Mouse (Mus musculus): ENCODE data around the gene Catsper4.

The Catsper4 gene

GRCm38 (mm10) chr4:134250116-134250929, 23.1 kb upstream of the Catsper4 start:
- no peak for DNase-seq

- DNase-seq = peak; percentile 60
Measured at GRCm38 (mm10) chr4:134249651-134250050, 22.5 kb upstream of the Catsper4 start.

DNA sequence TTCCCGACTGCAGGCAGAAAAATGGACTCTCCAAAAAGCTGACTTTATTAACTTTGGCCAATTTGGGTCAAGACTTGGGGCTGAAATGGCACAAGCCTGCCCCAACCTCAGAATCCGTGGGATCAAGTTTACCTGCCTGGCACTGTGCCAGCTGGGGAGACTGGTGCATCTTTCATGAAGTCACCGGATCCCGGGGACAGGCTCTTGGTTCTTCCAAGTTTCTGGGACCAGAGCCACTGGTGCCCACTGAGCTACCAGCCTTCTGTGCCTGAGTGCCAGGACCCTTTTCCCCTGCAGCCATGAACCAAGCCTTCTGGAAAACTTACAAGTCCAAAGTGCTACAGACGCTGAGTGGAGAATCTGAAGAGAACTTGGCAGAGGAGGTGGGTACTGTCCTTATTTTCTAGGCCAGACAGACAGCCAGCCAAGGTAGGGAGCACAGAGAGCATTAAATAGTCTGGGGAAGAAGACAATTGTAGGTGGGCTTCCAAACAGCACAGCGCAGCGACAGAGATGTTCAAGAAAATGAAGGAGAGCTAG, 19.6 kb upstream of the Catsper4 start, which contains the start of gene Gm30191:
TSS of gene Gm30191 (plus strand) at position 217 of the 540 bp plus-strand sequence.
- no peak for DNase-seq

DNA sequence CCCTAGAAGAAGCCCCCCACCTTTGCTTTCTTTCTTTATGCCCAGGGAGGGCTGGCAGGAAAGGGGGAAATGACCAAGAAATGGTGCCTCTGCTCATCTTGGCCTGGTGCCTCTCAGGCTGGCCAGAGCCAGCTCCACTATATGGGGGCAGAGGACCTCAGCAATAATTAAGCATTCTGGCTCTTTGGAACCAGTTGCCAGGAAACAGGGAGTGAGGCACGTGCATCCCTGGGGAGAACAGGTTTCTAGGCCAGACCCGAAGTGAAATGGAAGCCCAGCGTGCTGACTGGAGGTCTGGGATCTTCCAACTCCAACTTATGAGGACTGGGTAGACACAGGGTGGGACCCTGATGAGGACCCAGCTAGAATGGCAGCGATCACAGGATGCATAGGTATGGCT, 19.1 kb upstream of the Catsper4 start:
- no peak for DNase-seq

DNA sequence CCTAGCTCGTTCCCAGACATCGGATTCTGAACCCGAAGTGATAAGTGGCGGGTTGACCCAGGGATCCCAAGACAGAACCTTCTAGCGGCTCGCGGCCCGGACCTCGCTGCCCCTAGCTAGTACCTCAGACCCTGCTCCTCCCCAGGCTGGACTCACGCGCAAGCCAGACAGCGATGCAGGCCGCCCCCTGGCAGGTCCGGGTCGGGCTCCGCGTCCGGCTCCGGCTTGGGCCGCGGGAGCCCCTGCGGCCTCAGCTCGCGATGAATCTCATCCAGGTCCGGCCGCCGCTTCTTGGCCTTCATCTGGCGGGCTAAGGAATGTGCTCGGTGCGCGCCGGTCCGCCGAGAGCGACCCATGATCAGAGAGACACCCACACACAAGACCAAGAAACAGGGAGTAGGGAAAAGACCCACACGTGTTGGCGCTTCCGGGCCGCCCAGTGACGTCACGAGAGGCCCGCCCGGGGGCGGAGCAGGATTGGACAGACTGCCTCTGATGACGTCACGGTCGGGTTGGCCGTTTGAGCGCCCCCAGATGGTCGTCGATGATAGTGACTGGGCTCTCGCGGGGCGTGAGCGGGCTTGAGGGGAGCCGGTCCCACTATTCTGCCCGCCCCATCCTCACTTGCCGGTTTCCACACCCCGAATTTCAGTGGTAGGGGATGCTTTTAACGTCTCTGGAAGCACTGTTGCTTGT, 18.1 kb upstream of the Catsper4 start, which contains the start of gene Zfp593:
TSS of gene Zfp593 (minus strand) at position 445 of the 696 bp plus-strand sequence.
- peak; percentile 95 for DNase-seq

- no peak for DNase-seq
Measured at GRCm38 (mm10) chr4:134243516-134244250, 16.5 kb upstream of the Catsper4 start, which contains the start of gene E130218I03Rik. TSS of gene E130218I03Rik (plus strand) at chr4:134243662.

DNA sequence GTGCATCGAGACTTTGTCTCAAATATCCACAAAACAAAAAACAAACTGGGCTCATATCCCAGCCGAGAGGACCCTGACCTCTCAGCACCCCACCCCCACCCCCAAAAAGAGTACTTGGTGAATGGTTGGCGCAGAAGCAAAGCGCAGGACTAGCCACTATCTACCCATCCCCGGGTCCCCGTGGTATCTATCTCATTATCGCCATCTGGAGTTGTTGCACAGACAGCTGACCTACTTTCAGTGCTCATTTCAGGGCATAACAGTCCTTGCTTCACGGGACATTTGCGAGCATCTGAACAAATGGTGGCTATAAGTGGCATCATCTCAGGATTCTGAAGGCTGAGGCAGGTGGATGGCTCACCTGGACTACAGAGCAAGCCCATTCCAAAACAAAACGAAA, 11.5 kb upstream of the Catsper4 start:
- DNase-seq = no peak

GRCm38 (mm10) chr4:134238279-134238651, 11.1 kb upstream of the Catsper4 start, which contains the start of gene Cnksr1:
TSS of gene Cnksr1 (minus strand) at chr4:134238399.
- DNase-seq = no peak

GRCm38 (mm10) chr4:134237582-134238278, 10.5 kb upstream of the Catsper4 start:
- DNase-seq = no peak

- no peak for DNase-seq
Measured at GRCm38 (mm10) chr4:134234876-134235275, 7.7 kb upstream of the Catsper4 start.

GRCm38 (mm10) chr4:134230431-134230830, 3.2 kb upstream of the Catsper4 start:
- DNase-seq = no peak

DNA sequence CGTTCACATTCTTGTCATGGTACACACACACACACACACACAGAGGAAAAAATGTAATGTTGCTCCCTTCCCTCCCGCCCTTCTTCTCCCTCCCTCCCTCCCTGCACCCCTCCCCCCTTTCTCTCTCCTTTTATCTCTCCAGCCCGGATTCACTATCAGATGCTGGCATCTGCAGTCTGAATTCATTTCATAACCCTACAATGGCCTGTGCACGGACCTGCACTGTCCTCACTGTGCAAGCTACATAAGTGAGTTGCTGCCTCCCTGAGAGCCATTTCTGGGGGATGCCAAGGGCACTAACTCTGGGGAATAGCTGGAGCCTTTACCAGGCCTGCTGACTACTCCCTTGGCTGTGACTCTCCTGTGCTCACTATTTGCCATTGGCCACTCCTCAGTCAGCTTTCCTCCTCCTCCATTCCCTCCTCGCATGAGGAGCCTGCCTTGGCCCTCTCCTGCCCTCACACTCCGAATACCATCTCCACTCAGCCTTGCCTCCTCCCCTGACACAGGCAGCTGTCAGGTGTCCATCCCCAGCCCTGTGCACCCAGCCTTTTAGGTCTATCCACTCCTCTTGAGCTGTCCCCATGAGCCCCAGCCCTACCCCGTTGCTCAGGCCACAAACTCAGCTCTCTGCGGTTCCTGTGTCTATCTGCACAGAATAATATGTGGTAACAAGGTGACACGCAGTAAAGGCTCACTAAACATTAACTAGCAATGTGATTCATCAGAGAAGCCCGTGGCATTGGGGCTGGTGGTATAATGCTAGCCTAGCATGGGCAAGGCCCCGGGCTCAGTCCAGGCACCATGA, 4.2 kb downstream of the Catsper4 start:
- DNase-seq = no peak

DNA sequence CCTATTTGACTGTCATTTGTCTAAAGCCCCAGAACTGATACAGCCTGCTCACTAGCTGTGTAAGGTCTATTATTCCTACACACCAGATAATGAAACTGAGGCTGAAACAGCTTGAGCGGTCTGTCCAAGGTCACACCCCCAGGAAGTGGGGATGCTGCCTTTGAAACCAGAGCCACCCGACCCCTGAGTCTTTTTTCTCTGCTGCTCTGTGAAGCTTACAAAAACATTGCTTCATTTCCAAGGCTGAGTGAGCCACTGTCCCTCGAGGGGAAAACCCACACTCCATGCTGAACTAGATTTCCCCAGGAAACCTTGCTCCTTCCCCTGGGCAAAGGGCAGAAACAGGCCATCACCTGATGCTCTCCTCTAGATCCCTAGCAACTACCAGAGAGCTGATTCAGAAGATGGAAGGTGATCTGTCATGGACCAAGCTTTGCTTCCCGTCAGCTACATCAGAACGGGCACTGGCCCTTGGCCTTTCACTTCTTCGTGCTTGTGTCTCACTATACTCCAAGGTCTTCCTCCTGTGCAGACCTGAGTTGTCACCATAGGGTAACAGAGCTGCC, 20.6 kb downstream of the Catsper4 start:
- no peak for DNase-seq

GRCm38 (mm10) chr4:134203340-134203896, 23.8 kb downstream of the Catsper4 start:
- DNase-seq = no peak

DNA sequence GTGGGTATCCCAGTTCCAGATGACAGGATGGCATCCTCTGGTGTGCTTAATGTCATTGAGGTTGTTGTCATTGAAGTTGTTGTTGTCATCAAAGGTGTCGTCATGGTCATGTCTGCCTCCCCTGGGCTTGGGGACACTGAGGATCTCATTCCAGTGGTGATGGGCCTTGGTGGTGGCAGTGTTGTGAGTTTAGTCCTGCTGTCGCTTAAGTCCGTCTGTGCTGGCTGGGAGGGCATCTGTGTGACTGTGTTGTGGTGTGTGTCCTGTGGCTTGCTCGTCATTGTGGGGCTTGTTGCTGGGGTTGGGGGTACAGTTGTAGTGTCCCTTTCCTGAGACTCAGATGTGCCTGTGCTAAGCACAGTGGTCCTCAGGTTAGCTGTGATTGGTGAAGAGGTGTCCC, 24.3 kb downstream of the Catsper4 start, which contains the start of gene Gm7534:
TSS of gene Gm7534 (minus strand) at position 101 of the 400 bp plus-strand sequence.
- DNase-seq = no peak

DNA sequence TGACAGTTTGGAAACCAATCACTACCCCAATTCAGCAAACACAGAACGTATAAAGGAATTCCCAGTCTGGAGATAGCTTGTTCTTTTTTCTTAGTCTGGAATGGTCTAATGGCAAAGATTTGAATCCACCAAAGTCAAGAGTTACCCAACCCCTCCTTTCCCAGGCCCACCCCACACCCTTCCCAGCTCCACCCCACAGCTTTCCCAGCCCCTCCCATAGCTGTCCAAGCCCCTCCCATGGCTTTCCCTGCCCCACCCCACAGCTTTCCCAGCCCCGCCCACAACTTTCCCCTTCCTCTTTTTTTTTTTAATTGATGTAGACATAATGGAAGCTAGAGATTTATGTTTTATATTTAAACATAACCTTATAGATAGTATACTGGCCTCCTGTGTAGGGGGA, 27.8 kb downstream of the Catsper4 start:
- DNase-seq = no peak

GRCm38 (mm10) chr4:134186268-134186667, 40.9 kb downstream of the Catsper4 start:
- no peak for DNase-seq

GRCm38 (mm10) chr4:134185569-134185968, 41.6 kb downstream of the Catsper4 start:
- no peak for DNase-seq

DNA sequence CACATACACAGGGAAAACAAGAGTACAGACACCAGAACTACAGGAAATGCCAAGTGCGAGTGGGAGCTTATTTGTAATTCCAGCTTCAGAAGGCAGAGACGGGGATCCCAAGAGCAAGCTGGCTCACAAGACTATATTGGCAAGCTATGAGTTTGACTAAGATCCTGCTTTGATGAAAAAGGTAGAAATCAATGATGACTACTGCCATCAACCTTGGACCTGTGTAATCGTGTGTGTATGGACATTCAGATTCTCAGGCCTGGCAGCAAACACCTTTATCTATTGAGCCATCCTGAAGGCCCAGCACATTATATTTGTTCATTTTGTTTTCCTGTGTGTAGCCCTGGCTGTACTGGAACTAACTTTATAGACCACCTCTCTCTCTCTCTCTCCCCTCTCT, 43.5 kb downstream of the Catsper4 start:
- DNase-seq = no peak

GRCm38 (mm10) chr4:134181825-134182224, 45.4 kb downstream of the Catsper4 start:
- DNase-seq = no peak

- no peak for DNase-seq
Measured at GRCm38 (mm10) chr4:134181112-134181511, 46.1 kb downstream of the Catsper4 start.
